Mouse (Mus musculus): Measurements from ENCODE around the gene Zfand4. TPM values are rescaled to one million over a fixed set of nuclear protein-coding genes. Genes with fewer than 3 reads are reported as not detected.

Zfand4 gene
- polyA plus RNA-seq, 1 experiment = 2.1 TPM

DNA sequence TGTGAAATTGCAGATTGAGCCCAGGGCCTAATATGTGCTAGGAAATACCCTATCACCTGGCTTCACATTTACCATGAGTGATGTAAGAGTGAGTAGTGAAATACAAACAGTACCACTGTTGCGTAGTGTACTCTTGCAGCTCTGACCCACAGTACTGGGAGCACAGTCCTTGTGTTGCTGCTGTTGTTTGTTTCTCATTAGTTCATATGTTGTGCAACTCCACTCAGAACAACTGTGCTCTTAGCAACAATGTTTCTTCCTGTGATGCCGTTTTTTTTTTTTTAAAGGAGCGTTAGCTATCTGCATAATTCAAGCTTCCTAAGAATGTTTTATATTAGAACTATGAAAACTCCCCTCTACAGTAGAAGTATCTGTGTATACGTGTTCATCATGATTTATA lies 1.6 kb downstream of the Zfand4 start:
- H3K4me2 ChIP-seq (ENCODE audit: low read depth) = peak overlapping the region; percentile 76
- TF ChIP-seq CEBPB (IDR thresholded peaks at IDR 0.05; ENCODE audit: insufficient read depth, poor library complexity, severe bottlenecking) (no peak), TCF12 (IDR thresholded peaks at IDR 0.05; ENCODE audit: insufficient read depth, poor library complexity, severe bottlenecking) (no peak), MYOG (IDR thresholded peaks at IDR 0.05; ENCODE audit: control insufficient read depth in 1 of 3, insufficient read depth in 1 of 3, insufficient read length in 2 of 3, low read depth in 2 of 3) (no peak), TCF3 (IDR thresholded peaks at IDR 0.05; ENCODE audit: insufficient read length, low read depth) (no peak), SRF (IDR thresholded peaks at IDR 0.05; ENCODE audit: control insufficient read depth, insufficient read length, low read depth) (no peak), MYOD1 (IDR thresholded peaks at IDR 0.05; ENCODE audit: control insufficient read depth in 1 of 3, insufficient read length in 2 of 3, low read depth in 2 of 3) (no peak), USF1 (IDR thresholded peaks at IDR 0.05; ENCODE audit: low read depth) (no peak), E2F4 (IDR thresholded peaks at IDR 0.05; ENCODE audit: insufficient read depth) (no peak), REST (IDR thresholded peaks at IDR 0.05; ENCODE audit: insufficient read depth, insufficient read length) (no peak), POLR2A (IDR thresholded peaks at IDR 0.05; ENCODE audit: insufficient read length, low read depth) (no peak), MAX (IDR thresholded peaks at IDR 0.05; ENCODE audit: low read depth) (no peak), POLR2AphosphoS2 (IDR thresholded peaks at IDR 0.05; ENCODE audit: insufficient read length, low read depth) (no peak)
- no peaks in the 10 kb centered on the region for H3K27me3 ChIP-seq (ENCODE audit: control insufficient read depth, insufficient read depth, insufficient read length)
- no peaks in the 10 kb centered on the region for H3K79me2 ChIP-seq (ENCODE audit: control insufficient read depth, insufficient read depth)
- H3ac ChIP-seq (ENCODE audit: control insufficient read depth, insufficient read length) = no peak overlapping the region
- no peak overlapping the region for H3K4me3 ChIP-seq
- H3K36me3 ChIP-seq (ENCODE audit: control insufficient read depth, insufficient read depth) = peaks cover 5% of the 10 kb centered on the region

DNA sequence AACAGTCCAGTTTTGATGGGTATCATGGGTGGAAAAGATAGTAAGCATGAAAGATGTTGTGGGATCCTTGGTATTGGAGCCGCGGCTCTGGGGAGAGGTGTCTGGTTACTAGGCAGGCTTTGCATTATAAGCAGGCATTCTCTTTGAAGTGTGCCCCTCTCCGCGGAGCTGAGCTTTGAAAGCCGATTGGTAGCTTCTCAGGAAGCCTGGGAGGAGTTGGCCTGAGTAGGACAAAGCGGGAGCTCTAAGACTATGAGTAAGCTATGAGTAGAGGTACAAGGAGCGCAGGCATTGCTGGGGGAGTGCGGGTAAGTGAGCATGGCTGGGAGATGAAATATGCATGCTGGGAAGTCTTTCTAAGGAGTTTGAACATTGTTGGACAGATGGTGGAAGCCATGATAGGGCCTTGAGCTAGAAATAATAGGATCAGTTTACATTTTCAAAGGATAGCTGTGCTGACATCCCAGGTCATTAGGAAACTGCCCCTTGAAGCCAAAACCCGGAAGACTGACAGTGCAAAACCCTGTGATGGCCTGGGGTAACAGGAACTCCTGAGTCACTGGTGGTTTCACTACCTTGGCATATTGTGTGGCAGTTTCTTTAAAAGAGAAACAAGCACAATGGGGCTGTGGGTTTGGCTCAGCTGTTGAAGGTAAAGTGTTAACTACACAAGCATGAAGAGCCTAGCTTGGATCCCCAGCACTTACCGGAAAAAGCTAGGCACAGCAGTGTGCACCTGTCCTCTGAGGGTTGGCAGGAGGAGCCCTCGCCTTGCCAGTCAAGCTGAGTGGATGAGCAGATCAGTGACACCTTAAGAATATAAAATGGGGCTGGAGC lies 2.5 kb downstream of the Zfand4 start:
- H3K27me3 ChIP-seq (ENCODE audit: control insufficient read depth, insufficient read depth, insufficient read length) = no peaks in the 10 kb centered on the region
- peaks cover under 1% of the 10 kb centered on the region for H3K36me3 ChIP-seq (ENCODE audit: control insufficient read depth, insufficient read depth)
- no peak overlapping the region for H3K4me3 ChIP-seq
- H3K4me2 ChIP-seq (ENCODE audit: low read depth) = peak overlapping the region; percentile 76
- H3K79me2 ChIP-seq (ENCODE audit: control insufficient read depth, insufficient read depth) = no peaks in the 10 kb centered on the region
- no peak overlapping the region for H3ac ChIP-seq (ENCODE audit: control insufficient read depth, insufficient read length)
- TF ChIP-seq CEBPB (IDR thresholded peaks at IDR 0.05; ENCODE audit: insufficient read depth, poor library complexity, severe bottlenecking) = no peak
- TF ChIP-seq SRF (IDR thresholded peaks at IDR 0.05; ENCODE audit: control insufficient read depth, insufficient read length, low read depth) = no peak
- TF ChIP-seq TCF12 (IDR thresholded peaks at IDR 0.05; ENCODE audit: insufficient read depth, poor library complexity, severe bottlenecking) = peak; percentile 22
- TF ChIP-seq MAX (IDR thresholded peaks at IDR 0.05; ENCODE audit: low read depth) = no peak
- TF ChIP-seq REST (IDR thresholded peaks at IDR 0.05; ENCODE audit: insufficient read depth, insufficient read length) = no peak
- peak in 2 of 3 experiments; percentile 67 to 84 for TF ChIP-seq MYOD1 (IDR thresholded peaks at IDR 0.05; ENCODE audit: control insufficient read depth in 1 of 3, insufficient read length in 2 of 3, low read depth in 2 of 3)
- TF ChIP-seq USF1 (IDR thresholded peaks at IDR 0.05; ENCODE audit: low read depth) = no peak
- no peak for TF ChIP-seq E2F4 (IDR thresholded peaks at IDR 0.05; ENCODE audit: insufficient read depth)
- TF ChIP-seq MYOG (IDR thresholded peaks at IDR 0.05; ENCODE audit: control insufficient read depth in 1 of 3, insufficient read depth in 1 of 3, insufficient read length in 2 of 3, low read depth in 2 of 3) = peak; percentile 8 to 81 (median 57)
- no peak for TF ChIP-seq POLR2A (IDR thresholded peaks at IDR 0.05; ENCODE audit: insufficient read length, low read depth)
- TF ChIP-seq POLR2AphosphoS2 (IDR thresholded peaks at IDR 0.05; ENCODE audit: insufficient read length, low read depth) = no peak
- TF ChIP-seq TCF3 (IDR thresholded peaks at IDR 0.05; ENCODE audit: insufficient read length, low read depth) = no peak

GRCm38 (mm10) chr6:116267110-116267423 lies 3.0 kb downstream of the Zfand4 start:
- no peak overlapping the region for H3K4me3 ChIP-seq
- peak overlapping the region; percentile 76 for H3K4me2 ChIP-seq (ENCODE audit: low read depth)
- no peaks in the 10 kb centered on the region for H3K27me3 ChIP-seq (ENCODE audit: control insufficient read depth, insufficient read depth, insufficient read length)
- no peak overlapping the region for H3ac ChIP-seq (ENCODE audit: control insufficient read depth, insufficient read length)
- TF ChIP-seq TCF3 (IDR thresholded peaks at IDR 0.05; ENCODE audit: insufficient read length, low read depth) (no peak), SRF (IDR thresholded peaks at IDR 0.05; ENCODE audit: control insufficient read depth, insufficient read length, low read depth) (no peak), USF1 (IDR thresholded peaks at IDR 0.05; ENCODE audit: low read depth) (no peak), MAX (IDR thresholded peaks at IDR 0.05; ENCODE audit: low read depth) (no peak), MYOG (IDR thresholded peaks at IDR 0.05; ENCODE audit: control insufficient read depth in 1 of 3, insufficient read depth in 1 of 3, insufficient read length in 2 of 3, low read depth in 2 of 3) (no peak), MYOD1 (IDR thresholded peaks at IDR 0.05; ENCODE audit: control insufficient read depth in 1 of 3, insufficient read length in 2 of 3, low read depth in 2 of 3) (no peak), POLR2A (IDR thresholded peaks at IDR 0.05; ENCODE audit: insufficient read length, low read depth) (no peak), POLR2AphosphoS2 (IDR thresholded peaks at IDR 0.05; ENCODE audit: insufficient read length, low read depth) (no peak)
- H3K79me2 ChIP-seq (ENCODE audit: control insufficient read depth, insufficient read depth) = no peaks in the 10 kb centered on the region
- H3K36me3 ChIP-seq (ENCODE audit: control insufficient read depth, insufficient read depth) = no peaks in the 10 kb centered on the region

- no peaks in the 10 kb centered on the region for H3K79me2 ChIP-seq (ENCODE audit: control insufficient read depth, insufficient read depth)
- H3K27me3 ChIP-seq (ENCODE audit: control insufficient read depth, insufficient read depth, insufficient read length) = no peaks in the 10 kb centered on the region
- H3K4me2 ChIP-seq (ENCODE audit: low read depth) = no peak overlapping the region
- no peak overlapping the region for H3K4me3 ChIP-seq
- TF ChIP-seq E2F4 (IDR thresholded peaks at IDR 0.05; ENCODE audit: insufficient read depth) (no peak), POLR2AphosphoS2 (IDR thresholded peaks at IDR 0.05; ENCODE audit: insufficient read length, low read depth) (no peak), REST (IDR thresholded peaks at IDR 0.05; ENCODE audit: insufficient read depth, insufficient read length) (no peak), USF1 (IDR thresholded peaks at IDR 0.05; ENCODE audit: low read depth) (no peak), CEBPB (IDR thresholded peaks at IDR 0.05; ENCODE audit: insufficient read depth, poor library complexity, severe bottlenecking) (no peak), TCF3 (IDR thresholded peaks at IDR 0.05; ENCODE audit: insufficient read length, low read depth) (no peak), MYOD1 (IDR thresholded peaks at IDR 0.05; ENCODE audit: control insufficient read depth in 1 of 3, insufficient read length in 2 of 3, low read depth in 2 of 3) (no peak)
- no peaks in the 10 kb centered on the region for H3K36me3 ChIP-seq (ENCODE audit: control insufficient read depth, insufficient read depth)
- no peak overlapping the region for H3ac ChIP-seq (ENCODE audit: control insufficient read depth, insufficient read length)
Observed at GRCm38 (mm10) chr6:116275695-116276094, 11.7 kb downstream of the Zfand4 start.
